Comparison of ENCODE assay signal across 16 mouse cellular contexts in genomic region chr1:155490131-155490530, GRCm38 (mm10).
A peak's percentile ranks its signal among the peaks of the same experiment; 100 is the strongest.
DNase-seq lines count a peak whose midpoint lies in the region; ATAC-seq and TF ChIP-seq lines count a peak whose summit lies in the region.
"Had no signal": no experiment of that assay in that cellular context is flagged by ENCODE, and none has a peak within 500 bp of the region (broad histone marks: within the 10 kb centered on the region; RNA-seq: fewer than 3 reads in every experiment).

No protein-coding gene starts in this region.

- no peaks in the 10 kb centered on the region for H3K9me3 ChIP-seq in forebrain, embryonic 13.5 days (replicated peaks)
- H3K9me3 ChIP-seq in forebrain, embryonic 10.5 days = no peaks in the 10 kb centered on the region
- H3K9me3 ChIP-seq in lung, postnatal 0 days (ENCODE audit: low read length) = no peaks in the 10 kb centered on the region
- H3K9me3 ChIP-seq: embryonic facial prominence, embryonic 13.5 days; G1E; midbrain, embryonic 10.5 days had no signal

- no peak for ATAC-seq in forebrain, embryonic 13.5 days
- peak; percentile 66 for ATAC-seq in lung, postnatal 0 days

- TF ChIP-seq CTCF in layer of hippocampus, adult 2 months (conservative IDR thresholded peaks at IDR 0.05) = no peak
- TF ChIP-seq CTCF in lung, postnatal 0 days (IDR thresholded peaks at IDR 0.05) = no peak

- no peak for TF ChIP-seq EP300 in lung, postnatal 0 days (IDR thresholded peaks at IDR 0.05)

- H3K36me3 ChIP-seq in forebrain, embryonic 13.5 days (ENCODE audit: poor library complexity, severe bottlenecking) = no peaks in the 10 kb centered on the region
- H3K36me3 ChIP-seq in forebrain, embryonic 10.5 days (replicated peaks) = no peaks in the 10 kb centered on the region
- no peaks in the 10 kb centered on the region for H3K36me3 ChIP-seq in lung, postnatal 0 days (ENCODE audit: insufficient read depth, low read length)
- H3K36me3 ChIP-seq: embryonic facial prominence, embryonic 13.5 days; G1E; midbrain, embryonic 10.5 days had no signal

- H3K4me2 ChIP-seq in forebrain, embryonic 13.5 days = no peak overlapping the region
- no peak overlapping the region for H3K4me2 ChIP-seq in lung, postnatal 0 days (replicated peaks; ENCODE audit: low read depth, low read length)
- H3K4me2 ChIP-seq: embryonic facial prominence, embryonic 13.5 days had no signal

- WGBS in forebrain, embryonic 13.5 days = 53% methylated on average over 7 of the region's 7 CpGs
- 65% methylated on average over 7 of the region's 7 CpGs for WGBS in forebrain, embryonic 10.5 days
- WGBS in lung, postnatal 0 days = 55% methylated on average over 7 of the region's 7 CpGs

- peak overlapping the region; percentile 49 for H3K27ac ChIP-seq in forebrain, embryonic 13.5 days
- no peak overlapping the region for H3K27ac ChIP-seq in forebrain, embryonic 10.5 days
- H3K27ac ChIP-seq in layer of hippocampus, adult 2 months = peak overlapping the region; percentile 68
- peak overlapping the region; percentile 35; the same call in 1 of the 2 replicates for H3K27ac ChIP-seq in lung, postnatal 0 days (ENCODE audit: low read length)
- H3K27ac ChIP-seq: embryonic facial prominence, embryonic 13.5 days; liver, embryonic 14.5 days had no signal

- H3K4me3 ChIP-seq in forebrain, embryonic 13.5 days = no peak overlapping the region
- H3K4me3 ChIP-seq in forebrain, embryonic 10.5 days = no peak overlapping the region
- no peak overlapping the region for H3K4me3 ChIP-seq in layer of hippocampus, adult 2 months
- no peak overlapping the region for H3K4me3 ChIP-seq in lung, postnatal 0 days (ENCODE audit: low read depth, low read length)
- H3K4me3 ChIP-seq: embryonic facial prominence, embryonic 13.5 days had no signal

- intact Hi-C loops in heart, postnatal 14 days (cut with DNase I) = loop anchor here (5.0 kb wide), 1 partner anchor 73 kb away; the partner anchor contains the start of gene Xpr1

- H3K9ac ChIP-seq in forebrain, embryonic 13.5 days = no peak overlapping the region
- H3K9ac ChIP-seq in lung, postnatal 0 days (replicated peaks; ENCODE audit: low read depth) = no peak overlapping the region
- H3K9ac ChIP-seq: embryonic facial prominence, embryonic 13.5 days; liver, embryonic 14.5 days had no signal

- DNase-seq in forebrain, embryonic 10.5 days (ENCODE audit: extremely low spot score, low spot score) = no peak
- DNase-seq in layer of hippocampus, adult 2 months (ENCODE audit: low spot score in 2 of 2) = no peak
- no peak for DNase-seq in layer of hippocampus, postnatal 10 days (ENCODE audit: low spot score in 2 of 2)
- peak; percentile 27 for DNase-seq in adrenal gland, postnatal 10 days
- peak; percentile 63 for DNase-seq in lung, postnatal 0 days (ENCODE audit: low spot score)
- DNase-seq in spleen, postnatal 14 days (ENCODE audit: low spot score in 2 of 2) = no peak
- DNase-seq in heart, postnatal 14 days = no peak
- DNase-seq: B cell, adult 2 months; cerebellum, postnatal 36 days; kidney, adult 11 months; right cerebral cortex, adult 18-20 months had no signal

- H3K27me3 ChIP-seq in forebrain, embryonic 13.5 days = no peaks in the 10 kb centered on the region
- H3K27me3 ChIP-seq in forebrain, embryonic 10.5 days (ENCODE audit: poor library complexity, severe bottlenecking) = peaks cover 40% of the 10 kb centered on the region
- no peaks in the 10 kb centered on the region for H3K27me3 ChIP-seq in lung, postnatal 0 days (replicated peaks; ENCODE audit: insufficient read depth, low read length)

- peaks cover 50% of the 10 kb centered on the region for H3K4me1 ChIP-seq in forebrain, embryonic 13.5 days
- H3K4me1 ChIP-seq in forebrain, embryonic 10.5 days = peaks cover 33% of the 10 kb centered on the region
- H3K4me1 ChIP-seq in lung, postnatal 0 days (ENCODE audit: insufficient read depth, low read depth, low read length) = peaks cover 6% of the 10 kb centered on the region; the same call in 1 of the 2 replicates

Comparison
In these comparisons a context has a peak if more than half of its experiments do, and no peak if none do; other contexts are left out.
1. DNase-seq: peak in adrenal gland, postnatal 10 days (single experiment) and lung, postnatal 0 days (single experiment); none in forebrain, embryonic 10.5 days (single experiment), layer of hippocampus, adult 2 months (0 of 2), layer of hippocampus, postnatal 10 days (0 of 2), spleen, postnatal 14 days (0 of 2) and heart, postnatal 14 days (0 of 2).